Mouse (Mus musculus): ENCODE data around the gene Sdsl. TPM values are rescaled to one million over a fixed set of nuclear protein-coding genes. Genes with fewer than 3 reads are reported as not detected.

Sdsl gene
- polyA plus RNA-seq, 1 experiment from 2014 or later: 15.3 TPM

DNA sequence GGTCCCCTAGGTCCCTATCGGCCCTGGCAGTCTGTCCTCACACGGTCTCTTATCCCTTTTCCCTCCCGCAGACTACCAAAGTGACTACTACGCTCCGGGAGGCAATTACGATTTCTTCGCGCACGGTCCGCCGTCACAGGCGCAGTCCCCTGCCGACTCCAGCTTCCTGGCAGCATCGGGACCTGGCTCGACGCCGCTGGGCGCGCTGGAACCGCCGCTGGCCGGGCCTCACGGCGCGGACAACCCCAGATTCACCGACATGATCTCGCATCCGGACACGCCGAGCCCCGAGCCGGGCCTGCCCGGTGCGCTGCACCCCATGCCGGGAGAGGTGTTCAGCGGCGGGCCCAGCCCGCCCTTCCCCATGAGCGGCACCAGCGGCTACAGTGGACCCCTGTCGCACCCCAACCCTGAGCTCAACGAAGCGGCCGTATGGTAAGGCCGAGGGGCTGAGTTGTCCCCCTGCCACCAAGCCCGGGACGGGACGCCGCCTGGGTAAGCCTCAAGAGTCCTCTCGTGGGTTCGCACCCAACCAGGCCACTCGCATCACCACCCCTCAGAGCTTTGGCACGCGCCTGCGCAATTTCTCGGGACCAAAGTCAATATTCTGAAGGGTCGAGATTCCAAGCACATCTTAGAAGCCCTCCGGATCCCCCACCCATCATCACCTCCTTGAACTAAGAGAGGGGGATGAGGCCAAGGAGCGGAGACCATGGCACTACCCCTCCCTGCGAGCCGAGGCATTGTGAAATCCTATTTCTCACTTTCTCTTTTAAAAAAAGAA is 32.5 kb downstream of the Sdsl start:
- Histone ChIP-seq H3K4me2 (replicated peaks; ENCODE audit: low read depth, low read length) (peak overlapping the region; percentile 47), H3K4me3 (ENCODE audit: low read length) (peak overlapping the region; percentile 35), H3K27me3 (ENCODE audit: insufficient read depth, low read length) (peaks cover 74% of the 10 kb centered on the region), H3K27ac (ENCODE audit: low read length) (no peak overlapping the region), H3K9ac (replicated peaks; ENCODE audit: low read length) (no peak overlapping the region), H3K9me3 (ENCODE audit: low read length) (no peaks in the 10 kb centered on the region), H3K4me1 (ENCODE audit: insufficient read depth, low read length) (peaks cover 23% of the 10 kb centered on the region), H3K36me3 (ENCODE audit: insufficient read depth, low read length) (no peaks in the 10 kb centered on the region)
- peak; percentile 39; the same call in 1 of the 2 replicates for ATAC-seq (ENCODE audit: low FRiP score, low TSS enrichment)
- under 1% methylated on average over 60 of the region's 61 CpGs for WGBS

GRCm38 (mm10) chr5:120438991-120439710 is 33.5 kb downstream of the Sdsl start:
- ATAC-seq (ENCODE audit: low FRiP score, low TSS enrichment): no peak
- WGBS: 1% methylated on average over 27 of the region's 27 CpGs
- H3K9me3 ChIP-seq (ENCODE audit: low read length): no peaks in the 10 kb centered on the region

GRCm38 (mm10) chr5:120438469-120438868 is 34.1 kb downstream of the Sdsl start:
- no peaks in the 10 kb centered on the region for H3K9me3 ChIP-seq (ENCODE audit: low read length)
- no peak overlapping the region for H3K9ac ChIP-seq (replicated peaks; ENCODE audit: low read length)
- ATAC-seq (ENCODE audit: low FRiP score, low TSS enrichment): no peak
- WGBS: 4% methylated on average over 13 of the region's 13 CpGs
- H3K4me2 ChIP-seq (replicated peaks; ENCODE audit: low read depth, low read length): no peak overlapping the region
- H3K36me3 ChIP-seq (ENCODE audit: insufficient read depth, low read length): no peaks in the 10 kb centered on the region
- no peak overlapping the region for H3K4me3 ChIP-seq (ENCODE audit: low read length)
- H3K27ac ChIP-seq (ENCODE audit: low read length): no peak overlapping the region
- H3K27me3 ChIP-seq (ENCODE audit: insufficient read depth, low read length): peaks cover 86% of the 10 kb centered on the region
- peaks cover 23% of the 10 kb centered on the region for H3K4me1 ChIP-seq (ENCODE audit: insufficient read depth, low read length)

More at GRCm38 (mm10) chr5:120438991-120439710, 33.5 kb downstream of the Sdsl start:
- Histone ChIP-seq H3K27me3 (ENCODE audit: insufficient read depth, low read length) (peaks cover 79% of the 10 kb centered on the region), H3K9ac (replicated peaks; ENCODE audit: low read length) (no peak overlapping the region), H3K4me1 (ENCODE audit: insufficient read depth, low read length) (peaks cover 23% of the 10 kb centered on the region), H3K4me3 (ENCODE audit: low read length) (no peak overlapping the region), H3K4me2 (replicated peaks; ENCODE audit: low read depth, low read length) (no peak overlapping the region), H3K36me3 (ENCODE audit: insufficient read depth, low read length) (no peaks in the 10 kb centered on the region), H3K27ac (ENCODE audit: low read length) (no peak overlapping the region)

DNA sequence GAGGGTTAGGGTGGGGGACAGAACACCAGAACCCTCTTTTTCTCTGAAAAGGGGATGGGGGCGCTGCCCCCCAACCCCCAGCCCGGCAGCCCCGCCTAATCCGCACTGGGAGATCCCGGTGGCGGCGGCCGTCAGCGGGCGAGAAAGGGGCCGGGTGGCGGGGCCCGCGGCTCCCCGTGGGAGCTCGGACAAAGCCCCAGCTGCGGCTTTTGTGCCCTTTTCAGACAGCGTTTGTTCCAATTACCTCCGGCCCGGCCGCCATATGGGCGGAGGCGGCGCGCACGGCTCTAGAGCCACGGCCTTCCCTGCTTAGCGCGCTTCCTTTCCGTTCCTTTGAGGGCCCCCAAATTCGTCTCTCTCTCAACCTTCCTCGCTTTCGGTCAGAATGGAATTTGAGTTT is 34.6 kb downstream of the Sdsl start:
- ATAC-seq (ENCODE audit: low FRiP score, low TSS enrichment): no peak
- Histone ChIP-seq H3K4me3 (ENCODE audit: low read length) (peak overlapping the region; percentile 13; the same call in 1 of the 2 replicates), H3K9ac (replicated peaks; ENCODE audit: low read length) (no peak overlapping the region), H3K36me3 (ENCODE audit: insufficient read depth, low read length) (no peaks in the 10 kb centered on the region), H3K4me2 (replicated peaks; ENCODE audit: low read depth, low read length) (no peak overlapping the region; the same call in 1 of the 2 replicates), H3K27ac (ENCODE audit: low read length) (no peak overlapping the region), H3K4me1 (ENCODE audit: insufficient read depth, low read length) (peaks cover 23% of the 10 kb centered on the region), H3K27me3 (ENCODE audit: insufficient read depth, low read length) (peaks cover 88% of the 10 kb centered on the region), H3K9me3 (ENCODE audit: low read length) (no peaks in the 10 kb centered on the region)
- under 1% methylated on average over 33 of the region's 33 CpGs for WGBS

DNA sequence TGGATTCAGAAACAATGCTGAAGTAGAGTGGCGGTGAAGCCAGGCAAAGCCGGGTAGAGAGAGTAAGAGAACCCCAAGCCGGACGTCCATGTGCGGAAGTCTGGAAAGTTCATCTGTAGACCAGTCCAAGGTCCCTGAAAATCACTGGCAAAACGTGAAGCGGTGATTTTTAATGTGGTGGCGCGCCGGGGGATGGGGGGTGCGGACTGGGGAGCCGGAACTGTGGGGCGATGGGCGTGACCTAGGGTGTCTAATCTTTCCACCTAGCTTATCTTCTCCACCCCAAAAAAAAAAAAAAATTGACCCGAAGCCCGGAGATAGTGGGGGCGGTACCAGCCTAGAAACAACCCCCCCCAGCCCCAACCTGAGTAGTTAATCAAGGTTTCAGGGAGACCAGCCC is 35.1 kb downstream of the Sdsl start:
- H3K27me3 ChIP-seq (ENCODE audit: insufficient read depth, low read length): peaks cover 88% of the 10 kb centered on the region
- H3K4me3 ChIP-seq (ENCODE audit: low read length): no peak overlapping the region
- H3K9ac ChIP-seq (replicated peaks; ENCODE audit: low read length): no peak overlapping the region
- 2% methylated on average over 17 of the region's 17 CpGs for WGBS
- no peak for ATAC-seq (ENCODE audit: low FRiP score, low TSS enrichment)
- H3K4me2 ChIP-seq (replicated peaks; ENCODE audit: low read depth, low read length): no peak overlapping the region
- H3K9me3 ChIP-seq (ENCODE audit: low read length): no peaks in the 10 kb centered on the region
- H3K36me3 ChIP-seq (ENCODE audit: insufficient read depth, low read length): no peaks in the 10 kb centered on the region
- H3K4me1 ChIP-seq (ENCODE audit: insufficient read depth, low read length): peaks cover 23% of the 10 kb centered on the region
- no peak overlapping the region for H3K27ac ChIP-seq (ENCODE audit: low read length)

DNA sequence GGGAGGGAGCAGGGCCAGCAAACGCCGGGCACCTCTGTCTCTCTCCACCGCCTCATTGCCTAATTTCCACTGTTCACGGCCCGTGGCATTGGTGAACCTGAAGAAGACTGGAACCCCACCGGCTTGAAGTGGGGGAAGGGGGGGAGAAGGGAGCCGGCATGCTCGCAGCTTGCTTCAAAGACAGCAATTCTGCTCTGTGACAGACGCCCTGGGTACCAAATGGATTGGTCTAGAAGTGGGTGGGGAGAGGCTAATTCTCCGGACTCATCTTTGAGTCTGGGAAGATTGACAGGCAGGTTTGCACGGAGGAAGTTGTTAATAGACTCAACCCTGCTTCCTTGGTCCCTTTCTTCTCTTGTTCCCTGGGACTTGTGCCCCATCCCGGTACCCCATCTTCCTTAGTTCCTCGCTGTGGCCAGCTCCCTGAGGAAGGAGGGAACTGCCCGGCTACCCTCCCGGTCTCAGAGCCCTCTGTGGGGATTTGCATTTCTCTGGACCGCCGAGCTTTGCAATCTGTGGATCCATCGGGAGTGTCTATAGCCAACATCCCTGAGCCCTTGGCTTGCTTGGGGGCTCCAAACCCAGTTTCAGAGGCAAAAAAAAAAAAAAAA is 35.6 kb downstream of the Sdsl start:
- no peak for ATAC-seq (ENCODE audit: low FRiP score, low TSS enrichment)
- Histone ChIP-seq H3K27me3 (ENCODE audit: insufficient read depth, low read length) (peaks cover 90% of the 10 kb centered on the region), H3K4me3 (ENCODE audit: low read length) (no peak overlapping the region), H3K9ac (replicated peaks; ENCODE audit: low read length) (no peak overlapping the region), H3K4me2 (replicated peaks; ENCODE audit: low read depth, low read length) (no peak overlapping the region), H3K9me3 (ENCODE audit: low read length) (no peaks in the 10 kb centered on the region), H3K36me3 (ENCODE audit: insufficient read depth, low read length) (no peaks in the 10 kb centered on the region), H3K4me1 (ENCODE audit: insufficient read depth, low read length) (peaks cover 23% of the 10 kb centered on the region), H3K27ac (ENCODE audit: low read length) (no peak overlapping the region)
- under 1% methylated on average over 17 of the region's 18 CpGs for WGBS

GRCm38 (mm10) chr5:120435731-120436501 is 36.7 kb downstream of the Sdsl start:
- no peak overlapping the region for H3K27ac ChIP-seq (ENCODE audit: low read length)

GRCm38 (mm10) chr5:120435006-120435681 is 37.5 kb downstream of the Sdsl start:
- no peak overlapping the region for H3K4me3 ChIP-seq (ENCODE audit: low read length)
- H3K4me2 ChIP-seq (replicated peaks; ENCODE audit: low read depth, low read length): no peak overlapping the region

More at GRCm38 (mm10) chr5:120435731-120436501, 36.7 kb downstream of the Sdsl start:
- H3K36me3 ChIP-seq (ENCODE audit: insufficient read depth, low read length): no peaks in the 10 kb centered on the region
- H3K4me2 ChIP-seq (replicated peaks; ENCODE audit: low read depth, low read length): peak overlapping the region; percentile 52
- peaks cover 100% of the 10 kb centered on the region for H3K27me3 ChIP-seq (ENCODE audit: insufficient read depth, low read length)
- H3K9ac ChIP-seq (replicated peaks; ENCODE audit: low read length): no peak overlapping the region
- H3K4me1 ChIP-seq (ENCODE audit: insufficient read depth, low read length): peaks cover 27% of the 10 kb centered on the region
- peak overlapping the region; percentile 42 for H3K4me3 ChIP-seq (ENCODE audit: low read length)
- no peaks in the 10 kb centered on the region for H3K9me3 ChIP-seq (ENCODE audit: low read length)
- under 1% methylated on average over 46 of the region's 47 CpGs for WGBS
- ATAC-seq (ENCODE audit: low FRiP score, low TSS enrichment): no peak

GRCm38 (mm10) chr5:120434231-120434735 is 38.3 kb downstream of the Sdsl start:
- H3K9me3 ChIP-seq (ENCODE audit: low read length): no peaks in the 10 kb centered on the region
- WGBS: 1% methylated on average over 21 of the region's 21 CpGs
- H3K4me2 ChIP-seq (replicated peaks; ENCODE audit: low read depth, low read length): no peak overlapping the region
- H3K4me3 ChIP-seq (ENCODE audit: low read length): no peak overlapping the region
- H3K27me3 ChIP-seq (ENCODE audit: insufficient read depth, low read length): peaks cover 99% of the 10 kb centered on the region
- H3K36me3 ChIP-seq (ENCODE audit: insufficient read depth, low read length): no peaks in the 10 kb centered on the region
- H3K27ac ChIP-seq (ENCODE audit: low read length): no peak overlapping the region
- H3K9ac ChIP-seq (replicated peaks; ENCODE audit: low read length): no peak overlapping the region
- ATAC-seq (ENCODE audit: low FRiP score, low TSS enrichment): no peak
- peaks cover 16% of the 10 kb centered on the region for H3K4me1 ChIP-seq (ENCODE audit: insufficient read depth, low read length)

More at GRCm38 (mm10) chr5:120435006-120435681, 37.5 kb downstream of the Sdsl start:
- peaks cover 24% of the 10 kb centered on the region for H3K4me1 ChIP-seq (ENCODE audit: insufficient read depth, low read length)
- 1% methylated on average over 44 of the region's 44 CpGs for whole genome bisulfite sequencing
- no peak overlapping the region for H3K9ac ChIP-seq (replicated peaks; ENCODE audit: low read length)
- ATAC-seq (ENCODE audit: low FRiP score, low TSS enrichment): no peak
- no peaks in the 10 kb centered on the region for H3K9me3 ChIP-seq (ENCODE audit: low read length)
- H3K27me3 ChIP-seq (ENCODE audit: insufficient read depth, low read length): peaks cover 99% of the 10 kb centered on the region
- no peak overlapping the region for H3K27ac ChIP-seq (ENCODE audit: low read length)
- H3K36me3 ChIP-seq (ENCODE audit: insufficient read depth, low read length): no peaks in the 10 kb centered on the region

All from kidney, embryonic 16.5 days (tissue).